Mouse (Mus musculus) small intestine, adult 2 months (tissue): Measurements from ENCODE around the gene Nf1. TPM values are rescaled to one million over a fixed set of nuclear protein-coding genes. Genes with fewer than 3 reads are reported as not detected.

ENCODE experiments used
- H3K27ac ChIP-seq: fragments of 200-500 bp; 2 replicates; pipeline ENCODE4 v1.5.1; 2012; ENCODE audit warnings: low read depth, low read length, control low read depth, inconsistent platforms; ENCODE audit not compliant: insufficient read depth
- H3K27me3 ChIP-seq: fragments of 200-500 bp; 2 replicates; pipeline ENCODE4 v1.6.1; 2012; ENCODE audit warnings: mild to moderate bottlenecking, moderate library complexity, low read length, inconsistent platforms; ENCODE audit not compliant: control insufficient read depth, insufficient read depth
- H3K36me3 ChIP-seq: fragments of 200-500 bp; 2 replicates; pipeline ENCODE4 v1.6.1; 2012; ENCODE audit warnings: mild to moderate bottlenecking, low read length, control low read depth, inconsistent platforms; ENCODE audit not compliant: control insufficient read depth, insufficient read depth
- H3K4me1 ChIP-seq: fragments of 200-500 bp; 2 replicates; pipeline ENCODE4 v1.6.1; 2012; ENCODE audit warnings: low read length, inconsistent platforms, mixed read lengths; ENCODE audit not compliant: control insufficient read depth, insufficient read depth, insufficient read length
- H3K4me3 ChIP-seq: fragments of 200-500 bp; 2 replicates; pipeline ENCODE4 v1.5.1; 2012; ENCODE audit warnings: low read depth, mild to moderate bottlenecking, control low read depth, inconsistent platforms, low read length, moderate library complexity
- CTCF ChIP-seq: fragments of 200-500 bp; IDR thresholded peaks from 2 replicates; pipeline ENCODE4 v1.5.1; 2012; ENCODE audit warnings: low read depth, mild to moderate bottlenecking, control low read depth, inconsistent platforms, low read length, moderate library complexity, mixed read lengths; ENCODE audit not compliant: insufficient replicate concordance, insufficient read length; ENCODE audit errors: extremely low read depth
- POLR2A ChIP-seq: fragments of 200-500 bp; IDR thresholded peaks from 2 replicates; pipeline ENCODE4 v1.6.1; 2012; ENCODE audit warnings: low read depth, mild to moderate bottlenecking, control low read depth, inconsistent platforms, low read length, moderate library complexity
- WGBS: fragments of 180-500 bp; shearing (Covaris S2); methylation state at CpG from one replicate; pipeline ENCODE4 v1.1.7; 2018; 5-methylcytosine and 5-hydroxymethylcytosine counted together
- polyA plus RNA-seq: library from polyadenylated mRNA; depleted of rRNA; stranded (reverse); fragments of >200 nt; gene quantifications from 2 replicates; pipeline ENCODE4 v1.2.3, GENCODE M21; 2012

The Nf1 gene
- polyA plus RNA-seq, 1 experiment = 7.0 TPM

DNA sequence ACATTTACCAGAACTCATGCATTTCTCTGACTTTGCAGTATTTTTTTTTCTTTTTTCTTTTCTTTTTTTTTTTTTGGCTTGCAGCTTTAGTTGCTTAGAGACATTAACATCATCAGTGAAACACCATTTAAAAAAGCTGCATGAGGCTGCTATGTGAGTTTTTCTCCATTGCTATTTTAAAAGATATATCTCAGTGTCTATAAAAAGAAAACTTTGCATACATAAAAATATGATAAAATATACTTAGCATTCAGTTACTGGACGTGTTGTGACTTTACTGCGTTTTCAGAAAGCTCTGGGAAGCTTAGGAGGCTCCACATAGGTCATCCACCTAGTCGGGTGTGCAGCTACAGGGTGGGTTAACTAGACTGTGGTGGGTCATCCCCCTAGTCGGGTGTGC lies 120.4 kb downstream of the Nf1 start:
- H3K4me1 ChIP-seq = no peaks in the 10 kb centered on the region
- H3K4me3 ChIP-seq = no peak overlapping the region
- no peak overlapping the region for H3K27ac ChIP-seq
- TF ChIP-seq POLR2A = no peak
- TF ChIP-seq CTCF = no peak
- peaks cover 10% of the 10 kb centered on the region for H3K36me3 ChIP-seq
- 92% methylated on average over 4 of the region's 4 CpGs for WGBS
- no peaks in the 10 kb centered on the region for H3K27me3 ChIP-seq

GRCm38 (mm10) chr11:79460756-79461450 lies 121.4 kb downstream of the Nf1 start:
- Histone ChIP-seq H3K4me3 (no peak overlapping the region), H3K4me1 (no peaks in the 10 kb centered on the region), H3K36me3 (peaks cover 12% of the 10 kb centered on the region), H3K27ac (no peak overlapping the region), H3K27me3 (no peaks in the 10 kb centered on the region)
- TF ChIP-seq POLR2A = no peak
- no peak for TF ChIP-seq CTCF
- WGBS = 94% methylated on average over 3 of the region's 3 CpGs

GRCm38 (mm10) chr11:79468097-79468496 lies 128.6 kb downstream of the Nf1 start:
- Histone ChIP-seq H3K4me3 (no peak overlapping the region), H3K36me3 (peaks cover 21% of the 10 kb centered on the region), H3K27ac (no peak overlapping the region), H3K4me1 (no peaks in the 10 kb centered on the region), H3K27me3 (no peaks in the 10 kb centered on the region)
- TF ChIP-seq CTCF = no peak
- TF ChIP-seq POLR2A = no peak
- 70% methylated on average over 1 of the region's 1 CpGs for WGBS

- Histone ChIP-seq H3K27me3 (no peaks in the 10 kb centered on the region), H3K4me1 (no peaks in the 10 kb centered on the region), H3K36me3 (peaks cover 11% of the 10 kb centered on the region), H3K27ac (no peak overlapping the region), H3K4me3 (no peak overlapping the region)
- WGBS = 75% methylated on average over 6 of the region's 6 CpGs
- TF ChIP-seq CTCF (no peak), POLR2A (no peak)
These were observed 143.9 kb downstream of the Nf1 start for GRCm38 (mm10) chr11:79483392-79483791.

GRCm38 (mm10) chr11:79483876-79484528 lies 144.5 kb downstream of the Nf1 start:
- Histone ChIP-seq H3K27ac (no peak overlapping the region), H3K4me3 (no peak overlapping the region), H3K36me3 (peaks cover 11% of the 10 kb centered on the region), H3K27me3 (no peaks in the 10 kb centered on the region), H3K4me1 (no peaks in the 10 kb centered on the region)
- WGBS = 72% methylated on average over 7 of the region's 7 CpGs
- TF ChIP-seq CTCF (no peak), POLR2A (no peak)

- Histone ChIP-seq H3K4me1 (no peaks in the 10 kb centered on the region), H3K27me3 (no peaks in the 10 kb centered on the region), H3K36me3 (peaks cover 8% of the 10 kb centered on the region), H3K27ac (no peak overlapping the region), H3K4me3 (no peak overlapping the region)
- no peak for TF ChIP-seq POLR2A
- no peak for TF ChIP-seq CTCF
These were observed 145.2 kb downstream of the Nf1 start for GRCm38 (mm10) chr11:79484721-79485120.

DNA sequence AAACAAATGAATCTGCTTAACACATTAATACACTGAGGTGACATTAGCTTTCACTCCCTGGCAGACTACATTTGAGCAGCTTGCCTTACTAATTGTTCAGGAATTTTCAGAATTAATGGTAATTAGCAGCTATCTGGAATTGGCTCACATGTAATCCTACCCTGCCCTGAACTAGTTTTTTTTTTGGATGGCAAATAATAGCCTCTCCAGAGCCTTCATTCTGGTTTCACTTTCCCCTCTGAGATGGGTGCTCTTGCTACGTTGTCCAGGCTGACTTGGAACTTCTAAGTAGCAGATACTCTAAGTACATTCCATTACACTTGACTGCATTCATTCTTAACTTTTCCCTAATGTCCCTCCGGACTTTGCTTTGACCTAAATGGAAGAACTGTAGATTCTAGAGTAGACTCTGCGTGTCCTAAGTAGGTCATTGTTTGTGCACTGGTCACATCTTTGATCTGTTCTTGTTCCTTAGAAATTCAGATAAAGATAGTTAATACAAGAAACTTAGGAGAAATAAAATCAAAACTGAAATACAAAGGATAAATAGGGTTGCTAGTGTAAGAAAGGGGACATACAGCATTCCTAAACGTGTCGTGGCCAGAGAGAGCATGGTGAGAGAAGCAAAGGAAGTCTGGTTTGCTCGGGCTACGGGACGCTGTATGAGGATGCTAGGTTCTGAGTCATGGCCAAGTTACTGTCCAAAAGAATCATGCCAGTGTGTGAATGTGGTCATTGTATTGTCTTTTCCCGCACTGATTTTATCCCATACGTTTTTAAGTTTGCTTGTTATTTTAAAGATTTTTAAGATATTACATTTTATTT lies 155.7 kb downstream of the Nf1 start:
- 69% methylated on average over 10 of the region's 10 CpGs for WGBS
- no peak overlapping the region for H3K27ac ChIP-seq
- no peaks in the 10 kb centered on the region; the same call in 1 of the 2 replicates for H3K36me3 ChIP-seq
- H3K27me3 ChIP-seq = no peaks in the 10 kb centered on the region
- TF ChIP-seq POLR2A (no peak), CTCF (no peak)
- H3K4me3 ChIP-seq = no peak overlapping the region
- H3K4me1 ChIP-seq = no peaks in the 10 kb centered on the region

DNA sequence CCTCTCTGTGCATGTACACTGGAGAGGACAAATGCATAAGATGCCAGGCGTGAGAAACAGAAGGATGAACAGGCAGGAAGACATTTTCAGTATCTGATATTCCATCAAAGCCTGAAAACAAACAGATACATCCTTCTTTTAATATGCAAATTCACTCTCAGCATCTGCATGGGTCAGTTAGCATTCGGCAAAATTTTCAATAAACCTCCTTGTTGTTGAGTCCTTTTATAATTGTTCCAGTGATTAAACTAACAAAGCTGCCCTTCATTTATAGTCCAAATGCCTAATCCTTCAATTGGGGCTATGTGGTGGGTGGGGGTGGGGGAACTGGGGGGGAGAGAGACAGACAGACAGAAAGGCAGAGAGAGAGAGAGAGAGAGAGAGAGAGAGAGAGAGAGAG lies 163.4 kb downstream of the Nf1 start:
- H3K36me3 ChIP-seq = no peaks in the 10 kb centered on the region
- no peaks in the 10 kb centered on the region for H3K4me1 ChIP-seq
- H3K27me3 ChIP-seq = no peaks in the 10 kb centered on the region
- H3K27ac ChIP-seq = no peak overlapping the region
- TF ChIP-seq CTCF = no peak
- TF ChIP-seq POLR2A = no peak
- no peak overlapping the region for H3K4me3 ChIP-seq
- WGBS = 87% methylated on average over 2 of the region's 2 CpGs
